Mouse (Mus musculus): Measurements from ENCODE around the gene Otud7a. TPM values are rescaled to one million over a fixed set of nuclear protein-coding genes. Genes with fewer than 3 reads are reported as not detected.

The Otud7a gene
- total RNA-seq, 2 experiments from 2014 or later = 0.87 to 1.6 TPM

GRCm38 (mm10) chr7:63777328-63777727 is 332.8 kb downstream of the Otud7a start:
- DNase-seq = no peak

GRCm38 (mm10) chr7:63780821-63781220 is 336.3 kb downstream of the Otud7a start:
- DNase-seq = no peak

- no peak for DNase-seq
Measured at GRCm38 (mm10) chr7:63789743-63790142, 345.2 kb downstream of the Otud7a start.

- no peak for DNase-seq
Measured at GRCm38 (mm10) chr7:63796001-63796632, 351.6 kb downstream of the Otud7a start.

- no peak for DNase-seq
Measured at GRCm38 (mm10) chr7:63798446-63798845, 353.9 kb downstream of the Otud7a start.

GRCm38 (mm10) chr7:63799304-63799703 is 354.8 kb downstream of the Otud7a start:
- DNase-seq = no peak

- DNase-seq = peak; percentile 72
Measured at GRCm38 (mm10) chr7:63802751-63803150, 358.2 kb downstream of the Otud7a start.

Other genes with a start within 250 kb of the Otud7a start
- gene Chrna7, start 232.2 kb upstream of the Otud7a start, total RNA-seq (2021) = 10 to 100 TPM; 19.6 to 21.7 TPM

Measured in adrenal gland, postnatal 10 days (tissue).